Mouse (Mus musculus): Measurements from ENCODE around the gene Zmynd15.

GRCm38 (mm10) chr11:70502018-70502417 is 42.8 kb downstream of the Zmynd15 start:
- TF ChIP-seq TAL1 (IDR thresholded peaks at IDR 0.05; ENCODE audit: low read length), result no peak
- TF ChIP-seq GATA1 (IDR thresholded peaks at IDR 0.05; ENCODE audit: low read length), result no peak
